Mouse (Mus musculus) forebrain, embryonic 11.5 days (tissue): ENCODE measurements around the gene Ptpn5. TPM values are rescaled to one million over a fixed set of nuclear protein-coding genes. Genes with fewer than 3 reads are reported as not detected.

Source experiments
- ATAC-seq: fragments of 200-750 bp; cut with Nextera tagmentation; replicated peaks from 2 replicates; pipeline ENCODE4 v1.8.0; 2017; ENCODE audit warnings: moderate TSS enrichment; ENCODE audit not compliant: low FRiP score
- DNase-seq: peaks from one replicate; pipeline ENCODE4 v3.0.0-alpha.2; 2017; ENCODE audit warnings: low spot score
- H3K27ac ChIP-seq: fragments of 300-500 bp; sonication (generic); 2 replicates; pipeline ENCODE4 v1.5.1; 2014; ENCODE audit warnings: low read depth, low read length
- H3K27me3 ChIP-seq: fragments of 300-500 bp; sonication (generic); 2 replicates; pipeline ENCODE4 v1.6.1; 2014; ENCODE audit warnings: mild to moderate bottlenecking, low read length, mixed read lengths; ENCODE audit not compliant: control insufficient read depth, insufficient read depth
- H3K36me3 ChIP-seq: fragments of 300-500 bp; sonication (generic); 2 replicates; pipeline ENCODE4 v1.6.1; 2014; ENCODE audit warnings: mild to moderate bottlenecking, low read length, moderate library complexity, mixed read lengths; ENCODE audit not compliant: control insufficient read depth, insufficient read depth
- H3K4me1 ChIP-seq: fragments of 300-500 bp; sonication (generic); replicated peaks from 2 replicates; pipeline ENCODE4 v1.6.1; 2014; ENCODE audit warnings: low read length, mixed read lengths; ENCODE audit not compliant: control insufficient read depth, insufficient read depth
- H3K4me2 ChIP-seq: fragments of 300-500 bp; sonication (generic); 2 replicates; pipeline ENCODE4 v1.6.1; 2014; ENCODE audit warnings: low read depth, mild to moderate bottlenecking, low read length, moderate library complexity, mixed read lengths; ENCODE audit not compliant: severe bottlenecking
- H3K4me3 ChIP-seq: fragments of 300-500 bp; sonication (generic); 2 replicates; pipeline ENCODE4 v1.5.1; 2014; ENCODE audit warnings: low read depth, low read length
- H3K9ac ChIP-seq: fragments of 300-500 bp; sonication (generic); 2 replicates; pipeline ENCODE4 v1.6.1; 2014; ENCODE audit warnings: low read length
- H3K9me3 ChIP-seq: fragments of 300-500 bp; sonication (generic); 2 replicates; pipeline ENCODE4 v1.6.1; 2016; ENCODE audit warnings: low read length, mixed read lengths; ENCODE audit not compliant: control insufficient read depth
- WGBS: fragments of 180-500 bp; shearing (Covaris S2); extraction: QIAGEN DNeasy Blood & Tissue Kit; methylation state at CpG from one replicate; pipeline ENCODE4 v1.1.7; 2014; 5-methylcytosine and 5-hydroxymethylcytosine counted together
- polyA plus RNA-seq: library from polyadenylated mRNA; unstranded; fragments of >200 nt; fragmentation: Nextera tagmentation; extraction: Ambion mirVana; gene quantifications from 2 replicates; pipeline ENCODE4 v1.2.1, GENCODE M21; 2014

Ptpn5 gene
- 14.9 and 15.3 TPM in 2 replicates for polyA plus RNA-seq

DNA sequence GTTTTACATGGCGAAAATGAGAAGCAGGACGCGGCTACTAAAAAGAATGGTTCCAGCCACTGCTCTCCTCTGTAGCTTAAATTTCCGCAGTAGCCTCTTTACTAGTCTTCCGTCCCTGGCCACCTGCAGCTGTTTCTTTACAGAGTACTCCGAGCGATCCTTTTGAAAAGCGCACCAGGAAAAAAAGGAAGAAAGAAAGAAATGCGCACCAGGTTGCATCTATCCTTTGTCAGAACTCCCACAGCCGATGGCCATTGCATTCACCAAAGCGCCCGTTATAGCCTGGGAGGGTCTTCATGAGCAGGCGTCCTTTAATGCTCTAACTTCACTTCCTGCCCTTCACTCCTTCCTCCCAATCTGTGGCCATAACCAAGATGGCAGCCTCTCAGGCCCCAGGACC lies at the start of gene Ptpn5:
TSS of gene Ptpn5 (minus strand) at position 354 of the 400 bp plus-strand sequence.
- Histone ChIP-seq H3K4me1 (no peaks in the 10 kb centered on the region), H3K9me3 (no peaks in the 10 kb centered on the region), H3K4me3 (peak within 1 kb of the TSS; percentile 67), H3K27ac (no peak within 1 kb of the TSS), H3K27me3 (peaks cover 19% of the 10 kb centered on the region), H3K36me3 (no peaks in the 10 kb centered on the region), H3K9ac (peak within 1 kb of the TSS; percentile 71), H3K4me2 (peak within 1 kb of the TSS; percentile 88)
- ATAC-seq (no peak), DNase-seq (no peak)
- WGBS: 2% methylated on average over 13 of the region's 13 CpGs

DNA sequence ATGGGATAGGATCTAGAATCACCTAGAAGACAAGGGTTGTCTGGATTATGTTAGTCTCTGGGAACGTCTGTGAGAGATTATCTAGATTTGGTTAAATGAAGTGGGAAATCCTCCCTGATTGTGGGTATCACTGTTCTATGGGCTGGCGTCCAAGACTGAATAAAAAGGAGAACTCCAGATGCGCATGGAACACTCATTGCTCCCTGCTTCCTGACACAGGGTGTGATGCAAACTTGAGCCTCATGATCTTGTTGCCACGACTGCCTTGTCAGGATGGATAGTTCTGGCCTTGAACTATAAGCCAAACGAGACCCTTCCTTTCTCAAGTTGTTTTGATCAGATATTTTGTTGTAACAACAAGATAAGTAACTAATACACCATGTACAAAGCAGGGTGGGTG lies 37.3 kb upstream of the Ptpn5 start:
- WGBS: 79% methylated on average over 5 of the region's 5 CpGs

DNA sequence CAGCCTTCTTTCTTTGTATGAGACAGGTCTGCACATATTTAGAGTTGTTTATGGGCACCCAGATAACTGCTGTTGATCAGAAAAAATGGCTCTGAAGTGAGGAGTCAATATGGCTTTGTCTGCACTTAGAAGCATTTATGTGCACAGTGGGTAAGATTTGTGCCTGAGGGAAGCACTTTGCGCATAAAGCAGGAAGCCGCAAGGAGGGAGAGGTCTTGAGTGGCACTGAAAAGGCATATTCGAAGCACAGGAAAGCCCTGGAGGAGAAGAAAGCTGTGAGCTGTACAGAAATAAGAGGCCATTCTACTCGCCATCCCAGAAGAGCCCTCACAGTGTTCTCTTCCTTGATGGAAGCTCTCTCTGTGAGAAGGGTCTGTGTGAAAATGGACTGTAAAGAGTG lies 31.5 kb upstream of the Ptpn5 start:
- H3K4me3 ChIP-seq: no peak overlapping the region
- H3K9me3 ChIP-seq: no peaks in the 10 kb centered on the region
- DNase-seq (no peak), ATAC-seq (no peak)
- no peak overlapping the region for H3K9ac ChIP-seq
- H3K4me1 ChIP-seq: no peaks in the 10 kb centered on the region
- 80% methylated on average over 4 of the region's 4 CpGs for WGBS
- no peak overlapping the region for H3K4me2 ChIP-seq
- no peak overlapping the region for H3K27ac ChIP-seq
- no peaks in the 10 kb centered on the region for H3K27me3 ChIP-seq
- no peaks in the 10 kb centered on the region for H3K36me3 ChIP-seq

More for the DNA sequence above, 37.3 kb upstream of the Ptpn5 start:
- H3K9ac ChIP-seq: no peak overlapping the region
- H3K27me3 ChIP-seq: no peaks in the 10 kb centered on the region
- H3K9me3 ChIP-seq: no peaks in the 10 kb centered on the region
- H3K4me1 ChIP-seq: no peaks in the 10 kb centered on the region
- H3K27ac ChIP-seq: no peak overlapping the region
- DNase-seq (no peak), ATAC-seq (no peak)
- H3K4me2 ChIP-seq: no peak overlapping the region
- no peak overlapping the region for H3K4me3 ChIP-seq
- H3K36me3 ChIP-seq: no peaks in the 10 kb centered on the region

DNA sequence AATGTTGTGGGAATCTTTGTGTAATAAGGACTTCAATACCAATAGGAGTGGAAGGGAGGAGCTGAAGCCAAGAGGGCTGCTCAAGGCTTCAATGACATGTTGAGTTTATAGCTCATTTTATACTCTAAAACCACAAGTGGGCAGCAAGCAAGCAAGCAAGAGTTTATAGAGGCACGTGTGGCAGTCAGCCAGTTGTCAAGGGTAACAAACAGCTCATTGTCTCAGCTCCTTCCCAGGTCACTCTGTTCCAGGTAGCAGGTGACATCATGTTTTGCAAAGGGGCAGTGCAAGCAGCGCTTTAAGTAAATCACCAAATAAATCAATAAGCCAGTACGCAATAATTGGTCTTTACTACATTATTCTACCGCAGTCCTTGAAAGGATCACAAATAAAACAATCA lies 29.7 kb upstream of the Ptpn5 start:
- no peaks in the 10 kb centered on the region for H3K4me1 ChIP-seq
- WGBS: 81% methylated on average over 4 of the region's 4 CpGs
- H3K36me3 ChIP-seq: no peaks in the 10 kb centered on the region
- H3K9me3 ChIP-seq: no peaks in the 10 kb centered on the region
- H3K4me3 ChIP-seq: no peak overlapping the region
- no peak overlapping the region for H3K9ac ChIP-seq
- DNase-seq (no peak), ATAC-seq (no peak)
- no peak overlapping the region for H3K4me2 ChIP-seq
- no peak overlapping the region for H3K27ac ChIP-seq
- no peaks in the 10 kb centered on the region for H3K27me3 ChIP-seq

DNA sequence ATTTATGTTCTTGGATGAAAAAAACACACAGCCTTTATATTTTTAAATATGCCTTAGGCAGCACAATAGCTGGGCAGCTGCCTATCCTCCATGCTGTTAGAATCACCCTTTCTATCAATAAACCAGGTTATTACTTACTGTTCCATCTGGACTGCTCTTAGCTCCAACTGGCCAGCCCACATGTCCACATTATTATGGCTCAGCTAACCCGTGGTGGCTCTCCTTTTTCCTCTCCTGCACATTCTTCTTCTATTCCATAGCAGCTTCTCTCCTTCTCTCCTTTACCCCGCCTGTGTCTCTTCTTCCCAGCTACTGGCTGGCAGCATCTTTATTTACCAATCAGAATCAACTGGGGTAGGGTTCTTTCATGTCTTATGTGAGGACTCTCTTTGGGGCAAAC lies 25.0 kb upstream of the Ptpn5 start:
- Histone ChIP-seq H3K4me2 (no peak overlapping the region), H3K9ac (no peak overlapping the region), H3K4me1 (no peaks in the 10 kb centered on the region), H3K4me3 (no peak overlapping the region), H3K27ac (no peak overlapping the region), H3K36me3 (no peaks in the 10 kb centered on the region), H3K9me3 (no peaks in the 10 kb centered on the region), H3K27me3 (no peaks in the 10 kb centered on the region)
- no peak for ATAC-seq
- no peak for DNase-seq
- 63% methylated on average over 2 of the region's 2 CpGs for WGBS

DNA sequence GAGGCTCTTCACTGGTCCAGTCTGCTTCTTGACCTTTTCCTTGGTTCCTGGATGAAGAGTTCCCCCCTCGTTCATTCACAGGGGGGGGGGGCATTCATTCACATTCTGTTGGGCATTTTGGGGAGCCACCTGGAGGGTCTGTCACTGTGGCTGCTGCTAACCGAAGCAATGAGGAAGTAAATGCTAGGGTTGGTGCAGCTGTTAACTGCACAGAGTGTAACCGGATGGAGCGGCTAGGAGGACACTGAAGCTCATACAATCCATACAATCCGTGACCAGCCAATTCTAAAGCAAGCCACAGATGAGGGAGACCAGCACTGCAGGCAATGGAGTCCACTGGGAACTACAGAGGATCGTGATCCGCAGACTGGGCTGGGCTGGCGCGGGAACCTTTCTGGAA lies 24.3 kb upstream of the Ptpn5 start:
- H3K27me3 ChIP-seq: no peaks in the 10 kb centered on the region
- H3K27ac ChIP-seq: no peak overlapping the region
- no peaks in the 10 kb centered on the region for H3K9me3 ChIP-seq
- WGBS: 86% methylated on average over 9 of the region's 9 CpGs
- no peak overlapping the region for H3K9ac ChIP-seq
- DNase-seq (no peak), ATAC-seq (no peak)
- no peak overlapping the region for H3K4me3 ChIP-seq
- no peaks in the 10 kb centered on the region for H3K4me1 ChIP-seq
- H3K36me3 ChIP-seq: no peaks in the 10 kb centered on the region
- no peak overlapping the region for H3K4me2 ChIP-seq

DNA sequence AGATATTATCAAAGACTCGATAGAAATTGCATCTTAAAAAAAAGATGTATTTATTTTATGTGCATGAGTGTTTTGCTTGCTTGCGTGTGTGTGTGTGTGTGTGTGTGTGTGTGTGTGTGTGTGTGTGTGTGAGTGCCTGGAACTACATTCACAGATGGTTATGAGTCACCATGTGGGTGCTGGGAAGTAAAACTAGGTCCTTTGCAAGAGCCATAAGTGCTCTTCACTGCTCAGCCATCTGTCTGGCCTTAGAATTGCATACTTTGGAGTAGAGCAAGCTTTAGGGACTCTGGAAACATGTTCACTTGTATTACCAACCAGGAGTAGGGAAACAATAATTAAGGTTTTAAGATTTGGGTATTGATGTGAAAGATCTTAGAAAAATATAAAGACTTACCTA lies 22.4 kb upstream of the Ptpn5 start:
- Histone ChIP-seq H3K27me3 (no peaks in the 10 kb centered on the region), H3K27ac (no peak overlapping the region), H3K9ac (no peak overlapping the region), H3K4me2 (no peak overlapping the region), H3K9me3 (no peaks in the 10 kb centered on the region), H3K36me3 (no peaks in the 10 kb centered on the region), H3K4me1 (no peaks in the 10 kb centered on the region), H3K4me3 (no peak overlapping the region)
- DNase-seq: no peak
- WGBS: 81% methylated on average over 2 of the region's 2 CpGs
- ATAC-seq: no peak

DNA sequence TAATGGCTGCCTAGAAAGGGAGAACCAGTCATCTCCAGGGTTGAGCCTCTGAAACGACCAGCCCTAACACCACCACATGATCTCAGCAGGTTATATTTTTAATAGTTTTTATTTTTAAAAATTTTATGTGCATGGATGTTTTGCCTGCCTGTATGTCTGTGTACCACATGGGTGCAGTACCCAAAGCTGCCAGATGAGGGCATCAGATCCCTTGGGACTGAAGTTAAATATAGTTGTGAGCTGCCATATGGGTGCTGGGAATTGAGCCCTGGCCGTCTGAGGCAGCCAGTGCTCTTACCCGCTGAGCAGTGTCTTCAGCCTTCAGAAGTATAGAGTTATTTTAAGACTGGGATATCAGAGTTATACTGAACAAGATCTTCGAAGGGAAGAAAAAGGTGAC lies 21.9 kb upstream of the Ptpn5 start:
- no peaks in the 10 kb centered on the region for H3K4me1 ChIP-seq
- no peaks in the 10 kb centered on the region for H3K36me3 ChIP-seq
- no peaks in the 10 kb centered on the region for H3K9me3 ChIP-seq
- no peak overlapping the region for H3K4me2 ChIP-seq
- ATAC-seq (no peak), DNase-seq (no peak)
- no peak overlapping the region for H3K27ac ChIP-seq
- 92% methylated on average over 4 of the region's 4 CpGs for WGBS
- H3K27me3 ChIP-seq: no peaks in the 10 kb centered on the region
- no peak overlapping the region for H3K9ac ChIP-seq
- no peak overlapping the region for H3K4me3 ChIP-seq

DNA sequence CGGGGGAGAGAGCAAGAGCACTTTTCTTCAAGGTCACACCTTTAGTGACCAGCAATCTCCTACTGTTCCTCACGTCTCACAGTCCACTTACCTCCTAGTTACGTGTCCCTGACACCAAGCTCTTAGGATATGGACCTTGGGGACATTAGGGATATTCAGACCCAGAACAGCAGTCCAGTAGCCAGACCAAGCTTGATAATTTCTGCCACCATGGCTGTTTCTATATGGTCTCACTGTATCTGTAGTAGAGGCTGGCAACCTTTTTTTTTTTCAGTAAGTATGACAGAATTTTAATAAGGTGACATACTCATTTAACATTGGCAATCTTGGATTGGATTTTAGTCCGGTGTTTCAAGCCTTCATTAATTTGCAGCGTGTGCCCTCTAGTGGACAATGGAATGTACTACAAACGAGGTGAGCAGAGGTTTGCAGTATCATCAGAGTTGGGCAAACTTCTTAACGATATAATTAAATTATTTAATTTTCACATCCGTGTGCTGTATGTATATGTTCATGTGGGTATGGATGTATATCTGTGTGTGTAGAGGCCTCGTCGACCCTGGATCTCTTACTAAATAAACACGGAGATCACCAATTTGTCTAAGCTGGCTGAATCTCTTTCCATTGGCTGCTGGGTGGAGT lies 17.1 kb upstream of the Ptpn5 start:
- Histone ChIP-seq H3K4me1 (no peaks in the 10 kb centered on the region), H3K9me3 (no peaks in the 10 kb centered on the region), H3K4me3 (no peak overlapping the region), H3K27ac (no peak overlapping the region), H3K9ac (no peak overlapping the region), H3K27me3 (no peaks in the 10 kb centered on the region), H3K4me2 (no peak overlapping the region), H3K36me3 (no peaks in the 10 kb centered on the region)
- ATAC-seq (0 out of 2 replicates have a peak, but pooled peaks have one; percentile 5), DNase-seq (no peak)
- 19% methylated on average over 11 of the region's 11 CpGs for WGBS
